Mouse (Mus musculus) layer of hippocampus, adult 2 months (tissue): ENCODE measurements at regions not wholly inside any gene's neighbourhood (a gene's known extent, or its start where the extent isn't known, plus 50 kb on each side); places are given as distances from the start of the nearest gene placed in this dataset.
A peak's percentile ranks its signal among the peaks of the same experiment; 100 is the strongest.
"Not testable (repeated sequence)": the region's sequence is repeated elsewhere in the genome, so short reads cannot be mapped to it uniquely, and the experiment has no call there.

ENCODE experiments used
- DNase-seq, 2 experiments: peaks; one replicate each; pipeline ENCODE4 v3.0.0; 2022; ENCODE audit warnings: low spot score in 2 of 2
- H3K27ac ChIP-seq: fragments of 200-600 bp; 2 replicates; pipeline ENCODE4 v1.8.1; 2022
- H3K4me3 ChIP-seq: fragments of 200-600 bp; 2 replicates; pipeline ENCODE4 v1.8.1; 2022; ENCODE audit warnings: mild to moderate bottlenecking
- CTCF ChIP-seq: fragments of 200-600 bp; conservative IDR thresholded peaks from 2 replicates; pipeline ENCODE4 v1.8.1; 2022; ENCODE audit warnings: antibody characterized with exemption, mild to moderate bottlenecking, moderate library complexity

GRCm38 (mm10) chr12:82056782-82057611 lies 112.1 kb upstream of the Sipa1l1 start:
- not testable (repeated sequence) for H3K4me3 ChIP-seq, H3K27ac ChIP-seq, DNase-seq

GRCm38 (mm10) chr12:82064986-82065385 lies 104.1 kb upstream of the Sipa1l1 start:
- no peak for TF ChIP-seq CTCF
- Histone ChIP-seq H3K4me3 (no peak overlapping the region), H3K27ac (no peak overlapping the region)
- no peak for DNase-seq

GRCm38 (mm10) chr12:82066860-82067259 lies 102.3 kb upstream of the Sipa1l1 start:
- Histone ChIP-seq H3K27ac (no peak overlapping the region), H3K4me3 (no peak overlapping the region)
- no peak for DNase-seq
- TF ChIP-seq CTCF = no peak

- H3K27ac ChIP-seq = peak overlapping the region; percentile 28; the same call in 1 of the 2 replicates
- DNase-seq = no peak
- no peak overlapping the region for H3K4me3 ChIP-seq
- TF ChIP-seq CTCF = no peak
These were observed 99.5 kb upstream of the Sipa1l1 start for GRCm38 (mm10) chr12:82069621-82070020.

GRCm38 (mm10) chr12:82072810-82073465 lies 96.2 kb upstream of the Sipa1l1 start:
- peak overlapping the region; percentile 29; the same call in 1 of the 2 replicates for H3K4me3 ChIP-seq
- H3K27ac ChIP-seq = peak overlapping the region; percentile 91
- peak; percentile 50 for TF ChIP-seq CTCF
- DNase-seq = peak; percentile 82 to 91

GRCm38 (mm10) chr12:82075479-82076221 lies 93.5 kb upstream of the Sipa1l1 start:
- DNase-seq = no peak
- TF ChIP-seq CTCF = no peak; the same call in 1 of the 2 replicates
- no peak overlapping the region for H3K4me3 ChIP-seq
- peak overlapping the region; percentile 93 for H3K27ac ChIP-seq

GRCm38 (mm10) chr12:82076766-82077165 lies 92.4 kb upstream of the Sipa1l1 start:
- Histone ChIP-seq H3K4me3 (no peak overlapping the region), H3K27ac (peak overlapping the region; percentile 93)
- DNase-seq = no peak
- TF ChIP-seq CTCF = no peak

- peak overlapping the region; percentile 93 for H3K27ac ChIP-seq
- no peak for DNase-seq
These were observed 91.2 kb upstream of the Sipa1l1 start for GRCm38 (mm10) chr12:82077945-82078344.

GRCm38 (mm10) chr12:82078740-82079139 lies 90.4 kb upstream of the Sipa1l1 start:
- no peak for TF ChIP-seq CTCF
- no peak overlapping the region for H3K4me3 ChIP-seq
- H3K27ac ChIP-seq = peak overlapping the region; percentile 93
- DNase-seq = no peak

More at GRCm38 (mm10) chr12:82077945-82078344, 91.2 kb upstream of the Sipa1l1 start:
- TF ChIP-seq CTCF = no peak
- no peak overlapping the region for H3K4me3 ChIP-seq

GRCm38 (mm10) chr12:82080196-82080880 lies 88.8 kb upstream of the Sipa1l1 start:
- TF ChIP-seq CTCF = no peak
- no peak for DNase-seq
- Histone ChIP-seq H3K27ac (peak overlapping the region; percentile 93), H3K4me3 (no peak overlapping the region)

GRCm38 (mm10) chr12:82082596-82082995 lies 86.5 kb upstream of the Sipa1l1 start:
- not testable (repeated sequence) for H3K4me3 ChIP-seq, H3K27ac ChIP-seq, DNase-seq
- TF ChIP-seq CTCF = peak; percentile 14; the same call in 1 of the 2 replicates

- TF ChIP-seq CTCF = no peak
- no peak for DNase-seq
These were observed 83.2 kb upstream of the Sipa1l1 start for GRCm38 (mm10) chr12:82085771-82086400.

More at GRCm38 (mm10) chr12:82085771-82086400, 83.2 kb upstream of the Sipa1l1 start:
- no peak overlapping the region for H3K27ac ChIP-seq
- H3K4me3 ChIP-seq = no peak overlapping the region
